ENCODE assay signal across 1 mouse cellular context in the genomic region with DNA sequence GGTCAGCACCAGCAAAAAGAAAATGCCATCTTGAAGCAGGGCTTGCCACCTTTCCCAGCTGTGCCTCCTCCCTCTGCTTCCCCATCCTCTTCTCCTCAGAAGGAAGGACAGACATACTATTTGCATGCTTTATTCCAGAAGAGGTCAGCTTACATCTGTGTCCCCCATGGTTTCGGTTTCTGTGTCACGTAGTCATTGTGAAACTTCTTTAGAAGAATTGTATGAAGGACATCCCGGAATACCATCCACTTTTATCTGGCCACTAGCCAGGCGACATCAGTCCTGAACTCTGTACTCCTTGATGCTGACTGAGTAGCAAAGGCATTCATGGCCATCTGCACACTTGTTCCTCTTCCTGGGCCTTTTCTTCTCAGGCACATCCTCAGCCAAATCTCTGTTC.
TF ChIP-seq lines count a peak whose summit lies in the region.

No protein-coding gene starts in this region.

TF ChIP-seq in CH12.LX, 34 proteins besides CTCF, POLR2A, EP300 and RAD21 (continued from another document):
- no peak for TF ChIP-seq KAT2A (IDR thresholded peaks at IDR 0.05; ENCODE audit: insufficient replicate concordance, low read length)
- peak; percentile 81 for TF ChIP-seq RCOR1 (conservative IDR thresholded peaks at IDR 0.05; ENCODE audit: low read depth, low read length)
- no peak for TF ChIP-seq MYC (IDR thresholded peaks at IDR 0.05; ENCODE audit: low read depth, low read length)
